Mouse (Mus musculus): ENCODE results near the gene Tnfsf9. TPM values are rescaled to one million over a fixed set of nuclear protein-coding genes. Genes with fewer than 3 reads are reported as not detected.

Gene Tnfsf9
- 2.3 and 3.5 TPM in 2 replicates for polyA plus RNA-seq (2015; fragmentation: Nextera tagmentation; extraction: Ambion mirVana)

DNA sequence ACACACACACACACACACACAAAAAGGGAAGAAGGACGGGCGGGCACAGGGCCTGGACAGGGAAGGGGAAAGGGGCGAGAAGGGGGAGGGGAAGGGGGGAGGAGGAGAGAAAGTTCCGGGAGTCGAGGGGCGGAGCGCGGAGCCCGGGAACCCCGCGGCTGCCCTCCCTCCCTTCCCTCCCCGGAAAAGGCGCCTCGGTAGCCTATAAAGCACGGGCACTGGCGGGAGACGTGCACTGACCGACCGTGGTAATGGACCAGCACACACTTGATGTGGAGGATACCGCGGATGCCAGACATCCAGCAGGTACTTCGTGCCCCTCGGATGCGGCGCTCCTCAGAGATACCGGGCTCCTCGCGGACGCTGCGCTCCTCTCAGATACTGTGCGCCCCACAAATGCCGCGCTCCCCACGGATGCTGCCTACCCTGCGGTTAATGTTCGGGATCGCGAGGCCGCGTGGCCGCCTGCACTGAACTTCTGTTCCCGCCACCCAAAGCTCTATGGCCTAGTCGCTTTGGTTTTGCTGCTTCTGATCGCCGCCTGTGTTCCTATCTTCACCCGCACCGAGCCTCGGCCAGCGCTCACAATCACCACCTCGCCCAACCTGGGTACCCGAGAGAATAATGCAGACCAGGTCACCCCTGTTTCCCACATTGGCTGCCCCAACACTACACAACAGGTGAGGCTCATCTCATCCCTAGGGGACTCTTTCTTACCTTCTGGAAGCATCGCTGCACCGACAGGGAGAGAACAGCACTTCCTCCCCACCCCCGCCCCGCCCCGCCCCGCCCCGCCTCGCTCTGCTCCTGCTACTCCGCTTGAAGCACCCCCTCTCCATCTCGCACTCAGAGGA lies at the start of gene Tnfsf9:
TSS of gene Tnfsf9 (plus strand) at position 145 of the 854 bp plus-strand sequence.
- no peaks in the 10 kb centered on the region for H3K36me3 ChIP-seq (ENCODE audit: control insufficient read depth, insufficient read depth, low read length)
- TF ChIP-seq EP300 (optimal IDR thresholded peaks at IDR 0.05) (no peak), CTCF (IDR thresholded peaks at IDR 0.05; ENCODE audit: low read depth) (no peak)
- H3K4me3 ChIP-seq (ENCODE audit: low read depth, low read length), result peak within 1 kb of the TSS; percentile 59
- peak; percentile 71 for DNase-seq (ENCODE audit: low spot score)
- peak within 1 kb of the TSS; percentile 18; the same call in 1 of the 2 replicates for H3K27ac ChIP-seq (replicated peaks)
- WGBS, result under 1% methylated on average over 54 of the region's 61 CpGs
- H3K4me2 ChIP-seq (replicated peaks; ENCODE audit: low read depth), result peak within 1 kb of the TSS; percentile 91
- no peaks in the 10 kb centered on the region for H3K27me3 ChIP-seq (ENCODE audit: control insufficient read depth, insufficient read depth, low read length)
- ATAC-seq (ENCODE audit: low FRiP score, low TSS enrichment), result peak; percentile 78
- peak within 1 kb of the TSS; percentile 60 for H3K9ac ChIP-seq (ENCODE audit: low read length)
- no peaks in the 10 kb centered on the region for H3K9me3 ChIP-seq (ENCODE audit: control insufficient read depth, low read length)
- no peaks in the 10 kb centered on the region for H3K4me1 ChIP-seq (replicated peaks; ENCODE audit: control insufficient read depth, insufficient read depth)

GRCm38 (mm10) chr17:57056246-57056645 lies 48.9 kb upstream of the Tnfsf9 start:
- ATAC-seq (ENCODE audit: low FRiP score, low TSS enrichment) (no peak), DNase-seq (ENCODE audit: low spot score) (no peak)
- H3K36me3 ChIP-seq (ENCODE audit: control insufficient read depth, insufficient read depth, low read length), result 0 out of 2 replicates have a peak, but pooled peaks cover 2% of the 10 kb centered on the region
- no peak overlapping the region for H3K4me3 ChIP-seq (ENCODE audit: low read depth, low read length)
- H3K27ac ChIP-seq (replicated peaks), result no peak overlapping the region
- 80% methylated on average over 3 of the region's 3 CpGs for WGBS
- TF ChIP-seq EP300 (optimal IDR thresholded peaks at IDR 0.05), result no peak
- no peak for TF ChIP-seq CTCF (IDR thresholded peaks at IDR 0.05; ENCODE audit: low read depth)
- no peak overlapping the region for H3K9ac ChIP-seq (ENCODE audit: low read length)
- H3K9me3 ChIP-seq (ENCODE audit: control insufficient read depth, low read length), result no peaks in the 10 kb centered on the region
- no peaks in the 10 kb centered on the region for H3K27me3 ChIP-seq (ENCODE audit: control insufficient read depth, insufficient read depth, low read length)
- no peak overlapping the region for H3K4me2 ChIP-seq (replicated peaks; ENCODE audit: low read depth)
- H3K4me1 ChIP-seq (replicated peaks; ENCODE audit: control insufficient read depth, insufficient read depth), result no peaks in the 10 kb centered on the region

- no peak for ATAC-seq (ENCODE audit: low FRiP score, low TSS enrichment)
- H3K4me2 ChIP-seq (replicated peaks; ENCODE audit: low read depth), result peak within 1 kb of the TSS; percentile 91
- TF ChIP-seq EP300 (optimal IDR thresholded peaks at IDR 0.05) (no peak), CTCF (IDR thresholded peaks at IDR 0.05; ENCODE audit: low read depth) (no peak)
- H3K27ac ChIP-seq (replicated peaks), result peak within 1 kb of the TSS; percentile 65
- H3K9me3 ChIP-seq (ENCODE audit: control insufficient read depth, low read length), result no peaks in the 10 kb centered on the region
- no peaks in the 10 kb centered on the region for H3K36me3 ChIP-seq (ENCODE audit: control insufficient read depth, insufficient read depth, low read length)
- DNase-seq (ENCODE audit: low spot score), result peak; percentile 42
- no peaks in the 10 kb centered on the region for H3K4me1 ChIP-seq (replicated peaks; ENCODE audit: control insufficient read depth, insufficient read depth)
- 2% methylated on average over 18 of the region's 22 CpGs for WGBS
- peak within 1 kb of the TSS; percentile 67 for H3K4me3 ChIP-seq (ENCODE audit: low read depth, low read length)
- H3K27me3 ChIP-seq (ENCODE audit: control insufficient read depth, insufficient read depth, low read length), result no peaks in the 10 kb centered on the region
- H3K9ac ChIP-seq (ENCODE audit: low read length), result peak within 1 kb of the TSS; percentile 74
Observed at GRCm38 (mm10) chr17:57058891-57059485, 46.1 kb upstream of the Tnfsf9 start, which contains the start of gene Crb3. Gene Crb3, plus strand, starts transcription at chr17:57059105.

DNA sequence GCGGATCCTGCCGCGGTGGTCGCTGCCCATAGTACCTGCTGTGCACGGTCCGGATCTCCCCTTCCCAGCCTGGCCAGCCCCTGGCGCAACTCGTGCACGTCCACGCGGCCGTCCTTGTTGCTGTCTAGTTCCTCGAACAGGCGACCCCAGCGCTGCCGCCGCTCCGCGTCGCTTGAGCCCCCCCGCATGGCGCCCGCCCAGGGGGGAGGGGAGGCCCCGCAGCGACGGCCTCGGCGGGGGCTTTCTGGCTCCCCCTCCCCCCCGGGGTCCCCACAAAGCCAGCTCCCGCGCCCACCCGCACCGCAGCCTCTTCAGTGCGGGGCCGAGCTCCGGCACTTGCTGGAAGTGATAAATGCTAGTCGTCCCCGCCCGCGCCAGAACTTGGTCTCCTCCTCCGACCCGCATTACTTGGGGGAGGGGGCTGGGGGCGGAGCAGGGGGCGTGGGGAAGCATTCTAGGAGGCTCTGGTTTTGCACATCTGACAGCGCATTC lies 45.6 kb upstream of the Tnfsf9 start, which contains the start of gene Slc25a23:
TSS of gene Slc25a23 (minus strand) at position 378 of the 492 bp plus-strand sequence.
- peak; percentile 14; the same call in 1 of the 2 replicates for ATAC-seq (ENCODE audit: low FRiP score, low TSS enrichment)
- H3K36me3 ChIP-seq (ENCODE audit: control insufficient read depth, insufficient read depth, low read length), result no peaks in the 10 kb centered on the region
- H3K27ac ChIP-seq (replicated peaks), result peak within 1 kb of the TSS; percentile 74
- WGBS, result under 1% methylated on average over 41 of the region's 45 CpGs
- TF ChIP-seq CTCF (IDR thresholded peaks at IDR 0.05; ENCODE audit: low read depth), result no peak
- TF ChIP-seq EP300 (optimal IDR thresholded peaks at IDR 0.05), result no peak
- peak within 1 kb of the TSS; percentile 74 for H3K9ac ChIP-seq (ENCODE audit: low read length)
- H3K4me3 ChIP-seq (ENCODE audit: low read depth, low read length), result peak within 1 kb of the TSS; percentile 67
- peak within 1 kb of the TSS; percentile 91 for H3K4me2 ChIP-seq (replicated peaks; ENCODE audit: low read depth)
- no peaks in the 10 kb centered on the region for H3K9me3 ChIP-seq (ENCODE audit: control insufficient read depth, low read length)
- peak; percentile 78 for DNase-seq (ENCODE audit: low spot score)
- no peaks in the 10 kb centered on the region for H3K4me1 ChIP-seq (replicated peaks; ENCODE audit: control insufficient read depth, insufficient read depth)
- no peaks in the 10 kb centered on the region for H3K27me3 ChIP-seq (ENCODE audit: control insufficient read depth, insufficient read depth, low read length)

GRCm38 (mm10) chr17:57060231-57060801 lies 44.8 kb upstream of the Tnfsf9 start:
- Histone ChIP-seq H3K36me3 (ENCODE audit: control insufficient read depth, insufficient read depth, low read length) (no peaks in the 10 kb centered on the region), H3K4me2 (replicated peaks; ENCODE audit: low read depth) (peak overlapping the region; percentile 91), H3K27ac (replicated peaks) (peak overlapping the region; percentile 74; the same call in 1 of the 2 replicates), H3K4me3 (ENCODE audit: low read depth, low read length) (peak overlapping the region; percentile 67), H3K9me3 (ENCODE audit: control insufficient read depth, low read length) (no peaks in the 10 kb centered on the region), H3K9ac (ENCODE audit: low read length) (no peak overlapping the region), H3K27me3 (ENCODE audit: control insufficient read depth, insufficient read depth, low read length) (no peaks in the 10 kb centered on the region), H3K4me1 (replicated peaks; ENCODE audit: control insufficient read depth, insufficient read depth) (no peaks in the 10 kb centered on the region)
- under 1% methylated on average over 44 of the region's 44 CpGs for WGBS
- ATAC-seq (ENCODE audit: low FRiP score, low TSS enrichment) (peak; percentile 87), DNase-seq (ENCODE audit: low spot score) (peak; percentile 96)
- no peak for TF ChIP-seq EP300 (optimal IDR thresholded peaks at IDR 0.05)
- peak; percentile 78 for TF ChIP-seq CTCF (IDR thresholded peaks at IDR 0.05; ENCODE audit: low read depth)
